24 mouse cellular contexts compared by ENCODE assay signal in the genomic region with DNA sequence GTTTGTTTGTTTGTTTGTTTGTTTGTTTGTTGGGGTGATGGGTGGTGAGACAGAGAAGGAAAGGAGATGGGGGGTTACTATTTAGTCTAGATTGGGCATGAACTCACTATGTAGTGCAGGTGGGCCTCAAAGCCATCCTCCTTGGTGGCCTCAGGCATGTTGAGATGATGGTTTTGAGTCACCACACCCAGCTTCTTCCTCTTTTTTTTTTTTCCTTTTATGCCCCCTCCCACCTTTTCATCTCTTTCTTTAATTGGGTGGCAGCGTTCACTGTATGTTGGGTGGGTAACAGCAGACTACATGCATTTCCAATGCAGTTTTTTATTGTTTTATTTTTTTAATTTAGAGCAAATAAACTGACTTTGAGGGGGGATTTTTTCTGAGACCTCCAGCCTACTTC. TPM values are rescaled to one million over a fixed set of nuclear protein-coding genes. Genes with fewer than 3 reads are reported as not detected.
"Had no signal": no experiment of that assay in that cellular context is flagged by ENCODE, and none has a peak within 500 bp of the region (broad histone marks: within the 10 kb centered on the region; RNA-seq: fewer than 3 reads in every experiment).

No protein-coding gene starts in this region.

- H3K4me2 ChIP-seq: neural tube, embryonic 13.5 days; neural tube, embryonic 15.5 days; stomach, embryonic 15.5 days had no signal

- H3K9ac ChIP-seq: neural tube, embryonic 13.5 days; neural tube, embryonic 15.5 days; stomach, embryonic 15.5 days had no signal

- H3K9me3 ChIP-seq: neural tube, embryonic 13.5 days; neural tube, embryonic 15.5 days; stomach, embryonic 15.5 days had no signal

- H3K4me3 ChIP-seq: neural tube, embryonic 13.5 days; neural tube, embryonic 15.5 days; stomach, embryonic 15.5 days had no signal

- DNase-seq: retina, postnatal 1 day; right cerebral cortex, adult 18-20 months; right cerebral cortex, postnatal 14 days; right cerebral cortex, postnatal 25 days; right cerebral cortex, postnatal 4 days; spleen, adult 18-20 months; thymus, adult 18-20 months; thymus, adult 2 months; thymus, postnatal 14 days; thymus, postnatal 25 days; thymus, postnatal 36 days; thymus, postnatal 4 days had no signal

- H3K27me3 ChIP-seq: neural tube, embryonic 13.5 days; neural tube, embryonic 15.5 days; stomach, embryonic 15.5 days had no signal

- H3K36me3 ChIP-seq: neural tube, embryonic 13.5 days; neural tube, embryonic 15.5 days; stomach, embryonic 15.5 days had no signal

- H3K4me1 ChIP-seq: neural tube, embryonic 13.5 days; neural tube, embryonic 15.5 days; stomach, embryonic 15.5 days had no signal

- H3K27ac ChIP-seq: neural tube, embryonic 13.5 days; neural tube, embryonic 15.5 days; stomach, embryonic 15.5 days; stomach, postnatal 0 days had no signal

RNA-seq across cellular contexts. Expression of gene H2al2a, which starts 19.9 kb away (rescaled TPM):
- total RNA-seq: neutrophil, adult 5-6 weeks had no signal
- polyA plus RNA-seq: neural tube, embryonic 13.5 days; neural tube, embryonic 14.5 days; neural tube, embryonic 15.5 days; small intestine, adult 2 months; spleen, adult 2 months; stomach, embryonic 14.5 days; stomach, embryonic 15.5 days; stomach, embryonic 16.5 days; stomach, postnatal 0 days; thymus, adult 2 months; thymus, postnatal 0 days; urinary bladder, adult 2 months had no signal
